Mouse (Mus musculus) frontal cortex, postnatal 25 days (tissue): Measurements from ENCODE around the gene Gtf3c1.

Experiments used
- DNase-seq, 2 experiments: peaks; one replicate each; pipeline ENCODE4 v3.0.0; 2022; ENCODE audit warnings: low spot score in 2 of 2

Gtf3c1 gene

GRCm38 (mm10) chr7:125707186-125707585 is 394 bp downstream of the Gtf3c1 start:
- DNase-seq = peak in 1 of 2 experiments; percentile 37

- DNase-seq = no peak
Measured at GRCm38 (mm10) chr7:125702791-125703190, 4.8 kb downstream of the Gtf3c1 start.

GRCm38 (mm10) chr7:125694056-125694455 is 13.5 kb downstream of the Gtf3c1 start:
- DNase-seq = peak; percentile 39 to 47

- no peak for DNase-seq
Measured at GRCm38 (mm10) chr7:125690516-125690915, 17.1 kb downstream of the Gtf3c1 start.

- no peak for DNase-seq
Measured at GRCm38 (mm10) chr7:125679936-125680335, 27.6 kb downstream of the Gtf3c1 start.

GRCm38 (mm10) chr7:125678756-125679155 is 28.8 kb downstream of the Gtf3c1 start:
- DNase-seq = no peak

GRCm38 (mm10) chr7:125674916-125675315 is 32.7 kb downstream of the Gtf3c1 start:
- peak; percentile 45 to 52 for DNase-seq

- no peak for DNase-seq
Measured at GRCm38 (mm10) chr7:125671396-125671795, 36.2 kb downstream of the Gtf3c1 start.

- DNase-seq = no peak
Measured at GRCm38 (mm10) chr7:125670865-125671264, 36.7 kb downstream of the Gtf3c1 start.

- DNase-seq = no peak
Measured at GRCm38 (mm10) chr7:125663654-125664053, 43.9 kb downstream of the Gtf3c1 start.

GRCm38 (mm10) chr7:125657511-125657910 is 50.1 kb downstream of the Gtf3c1 start:
- DNase-seq = no peak

GRCm38 (mm10) chr7:125649013-125649412 is 58.6 kb downstream of the Gtf3c1 start:
- no peak for DNase-seq

- no peak for DNase-seq
Measured at GRCm38 (mm10) chr7:125645413-125645812, 62.2 kb downstream of the Gtf3c1 start.

- no peak for DNase-seq
Measured at GRCm38 (mm10) chr7:125643880-125644279, 63.7 kb downstream of the Gtf3c1 start.

GRCm38 (mm10) chr7:125638870-125639386 is 68.7 kb downstream of the Gtf3c1 start:
- peak; percentile 63 to 65 for DNase-seq

- DNase-seq = no peak
Measured at GRCm38 (mm10) chr7:125638376-125638775, 69.2 kb downstream of the Gtf3c1 start.

- no peak for DNase-seq
Measured at GRCm38 (mm10) chr7:125637220-125638140, 70.1 kb downstream of the Gtf3c1 start.

- no peak for DNase-seq
Measured at GRCm38 (mm10) chr7:125630989-125631388, 76.6 kb downstream of the Gtf3c1 start.

GRCm38 (mm10) chr7:125630317-125630716 is 77.3 kb downstream of the Gtf3c1 start:
- no peak for DNase-seq

- DNase-seq = no peak
Measured at GRCm38 (mm10) chr7:125625829-125626228, 81.8 kb downstream of the Gtf3c1 start.

GRCm38 (mm10) chr7:125625219-125625618 is 82.4 kb downstream of the Gtf3c1 start:
- no peak for DNase-seq

GRCm38 (mm10) chr7:125622741-125623685 is 84.6 kb downstream of the Gtf3c1 start:
- no peak for DNase-seq
